Mouse (Mus musculus) MEL (cell line): ENCODE data around the gene Gm37240. TPM values are rescaled to one million over a fixed set of nuclear protein-coding genes. Genes with fewer than 3 reads are reported as not detected.

Source experiments
- DNase-seq: peaks from one replicate; pipeline ENCODE4 v3.0.0; 2011; ENCODE audit warnings: low read depth, low spot score
- H3K27ac ChIP-seq: 2 replicates; pipeline ENCODE4 v1.5.1; 2012; ENCODE audit warnings: low read depth, mild to moderate bottlenecking, control low read depth, low read length, moderate library complexity; ENCODE audit not compliant: control insufficient read depth
- H3K27me3 ChIP-seq, 2 experiments: fragments of 150-350 bp in 1 of 2; sonication (generic) in 1 of 2; 2 replicates each; pipeline ENCODE4 v1.6.1; 2012; ENCODE audit warnings: low read length in 2 of 2, mild to moderate bottlenecking in 2 of 2, improper control_type of control experiment in 1 of 2, moderate library complexity in 1 of 2; ENCODE audit not compliant: insufficient read depth in 2 of 2, control insufficient read depth in 1 of 2
- H3K36me3 ChIP-seq, 2 experiments: 2 replicates each; pipeline ENCODE4 v1.6.1; 2012 to 2014; ENCODE audit warnings: low read length in 2 of 2, improper control_type of control experiment in 1 of 2, inconsistent platforms in 1 of 2, mild to moderate bottlenecking in 1 of 2; ENCODE audit not compliant: insufficient read depth in 2 of 2, control insufficient read depth in 1 of 2
- H3K4me1 ChIP-seq, 2 experiments: fragments of 150-350 bp in 1 of 2; sonication (generic) in 1 of 2; 2 replicates each; pipeline ENCODE4 v1.6.1; 2012; ENCODE audit warnings: low read length in 2 of 2, improper control_type of control experiment in 1 of 2, mild to moderate bottlenecking in 1 of 2; ENCODE audit not compliant: insufficient read depth in 2 of 2, control insufficient read depth in 1 of 2
- H3K4me3 ChIP-seq, 2 experiments: fragments of 150-350 bp in 1 of 2; sonication (generic) in 1 of 2; 2 replicates each; pipeline ENCODE4 v1.5.1; 2012; ENCODE audit warnings: low read depth in 2 of 2, low read length in 2 of 2, mild to moderate bottlenecking in 2 of 2, moderate library complexity in 2 of 2, control low read depth in 1 of 2, improper control_type of control experiment in 1 of 2; ENCODE audit not compliant: control insufficient read depth in 1 of 2, insufficient read depth in 1 of 2
- H3K79me2 ChIP-seq: 2 replicates; pipeline ENCODE4 v1.6.1; 2012; ENCODE audit warnings: mild to moderate bottlenecking, low read length, moderate library complexity; ENCODE audit not compliant: control insufficient read depth, poor library complexity, insufficient read depth
- H3K9ac ChIP-seq: 2 replicates; pipeline ENCODE4 v1.6.1; 2012; ENCODE audit warnings: low read depth, mild to moderate bottlenecking, control low read depth, low read length, moderate library complexity; ENCODE audit not compliant: control insufficient read depth, poor library complexity, severe bottlenecking
- H3K9me3 ChIP-seq: fragments of 150-350 bp; sonication (generic); replicated peaks from 2 replicates; pipeline ENCODE4 v1.6.1; 2012; ENCODE audit warnings: mild to moderate bottlenecking, low read length, improper control_type of control experiment, moderate library complexity; ENCODE audit not compliant: insufficient read depth
- ETS1 ChIP-seq: IDR thresholded peaks from 2 replicates; pipeline ENCODE4 v1.6.1; 2012; ENCODE audit warnings: low read depth, mild to moderate bottlenecking, inconsistent platforms, low read length, improper control_type of control experiment, moderate library complexity
- HCFC1 ChIP-seq: IDR thresholded peaks from 2 replicates; pipeline ENCODE4 v1.6.1; 2012; ENCODE audit warnings: low read depth, mild to moderate bottlenecking, inconsistent platforms, low read length, improper control_type of control experiment, moderate library complexity
- JUND ChIP-seq: IDR thresholded peaks from 2 replicates; pipeline ENCODE4 v1.6.1; 2011; ENCODE audit warnings: low read depth, mild to moderate bottlenecking, improper control_type of control experiment, low read length
- MAFK ChIP-seq: IDR thresholded peaks from 2 replicates; pipeline ENCODE4 v1.6.1; 2011; ENCODE audit warnings: low read depth, mild to moderate bottlenecking, low read length, improper control_type of control experiment, borderline replicate concordance
- MAX ChIP-seq: IDR thresholded peaks from 2 replicates; pipeline ENCODE4 v1.6.1; 2011; ENCODE audit warnings: low read length, improper control_type of control experiment
- MAZ ChIP-seq: IDR thresholded peaks from 2 replicates; pipeline ENCODE4 v1.6.1; 2012; ENCODE audit warnings: low read depth, mild to moderate bottlenecking, inconsistent platforms, low read length, improper control_type of control experiment
- MXI1 ChIP-seq: IDR thresholded peaks from 2 replicates; pipeline ENCODE4 v1.6.1; 2011; ENCODE audit warnings: mild to moderate bottlenecking, low read depth, low read length, improper control_type of control experiment
- RAD21 ChIP-seq: IDR thresholded peaks from 2 replicates; pipeline ENCODE4 v1.6.1; 2011; ENCODE audit warnings: mild to moderate bottlenecking, low read depth, low read length, improper control_type of control experiment
- SIN3A ChIP-seq: IDR thresholded peaks from 2 replicates; pipeline ENCODE4 v1.6.1; 2012; ENCODE audit warnings: low read length, improper control_type of control experiment, inconsistent platforms
- USF1 ChIP-seq: IDR thresholded peaks from 2 replicates; pipeline ENCODE4 v1.6.1; 2014; ENCODE audit warnings: low read depth, mild to moderate bottlenecking, inconsistent platforms, low read length, improper control_type of control experiment, moderate library complexity
- polyA plus RNA-seq, 2 experiments: library from polyadenylated mRNA; stranded (reverse) in 1 of 2; unstranded in 1 of 2; fragments of >175 nt in 1 of 2; fragments of >200 nt in 1 of 2; gene quantifications; 2 replicates each; pipeline versions ENCODE4 v1.2.1 to v1.2.4; 2012; ENCODE audit warnings: low replicate concordance in 2 of 2, low read depth in 1 of 2; ENCODE audit not compliant: insufficient read length in 2 of 2, insufficient read depth in 1 of 2, missing spikeins in 1 of 2
- total RNA-seq: library from RNA; depleted of rRNA; stranded (reverse); fragments of 300-350 nt; gene quantifications from 2 replicates; pipeline ENCODE4 v1.2.3, GENCODE M21; 2012

Gene Gm37240
- total and polyA plus RNA-seq, 3 experiments = 0.04 TPM; not detected in 2

GRCm38 (mm10) chr3:85377946-85378702 lies 509.2 kb downstream of the Gm37240 start:
- Histone ChIP-seq H3K79me2 (no peaks in the 10 kb centered on the region), H3K9ac (no peak overlapping the region), H3K9me3 (no peaks in the 10 kb centered on the region), H3K27ac (no peak overlapping the region), H3K36me3 (no peaks in the 10 kb centered on the region), H3K27me3 (no peaks in the 10 kb centered on the region), H3K4me1 (no peaks in the 10 kb centered on the region), H3K4me3 (no peak overlapping the region)
- TF ChIP-seq MAX = no peak
- no peak for DNase-seq

GRCm38 (mm10) chr3:85377505-85377904 lies 509.8 kb downstream of the Gm37240 start:
- no peak overlapping the region for H3K27ac ChIP-seq
- TF ChIP-seq ETS1 (no peak), RAD21 (no peak), SIN3A (no peak), MAZ (no peak), MXI1 (no peak), USF1 (no peak), MAFK (no peak)
- H3K27me3 ChIP-seq = no peaks in the 10 kb centered on the region
- H3K4me1 ChIP-seq = no peaks in the 10 kb centered on the region
- no peaks in the 10 kb centered on the region for H3K36me3 ChIP-seq
- H3K9me3 ChIP-seq = no peaks in the 10 kb centered on the region
- no peak overlapping the region for H3K9ac ChIP-seq
- no peaks in the 10 kb centered on the region for H3K79me2 ChIP-seq
- DNase-seq = no peak
- no peak overlapping the region for H3K4me3 ChIP-seq

- Histone ChIP-seq H3K79me2 (no peaks in the 10 kb centered on the region), H3K9me3 (no peaks in the 10 kb centered on the region), H3K9ac (no peak overlapping the region), H3K4me3 (no peak overlapping the region), H3K4me1 (no peaks in the 10 kb centered on the region), H3K36me3 (no peaks in the 10 kb centered on the region), H3K27me3 (no peaks in the 10 kb centered on the region), H3K27ac (no peak overlapping the region)
- DNase-seq = no peak
- TF ChIP-seq MAZ = no peak
- no peak for TF ChIP-seq HCFC1
- no peak for TF ChIP-seq JUND
Observed at GRCm38 (mm10) chr3:85376541-85376940, 510.8 kb downstream of the Gm37240 start.
